Mouse (Mus musculus): Measurements from ENCODE around the gene Nlgn2.

The Nlgn2 gene

DNA sequence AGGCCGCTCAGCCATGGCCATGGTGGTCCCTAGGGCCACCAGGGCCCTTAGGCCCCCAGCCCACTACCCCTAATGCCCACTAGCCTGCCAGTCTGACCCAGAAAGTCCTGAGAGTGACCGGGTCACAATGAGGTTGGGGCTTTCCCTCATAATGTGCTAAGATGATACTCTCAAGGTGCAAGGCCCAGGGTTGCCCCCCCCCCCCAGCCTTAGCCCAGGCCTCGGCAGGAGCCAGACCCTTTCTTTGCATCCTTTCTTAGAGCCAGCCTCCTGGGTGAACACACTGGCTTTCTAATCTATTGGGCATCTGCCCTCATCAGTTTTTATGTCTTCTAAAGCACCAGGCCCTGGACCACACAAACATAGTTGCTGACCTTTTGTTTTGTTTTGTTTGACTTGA lies 15.5 kb downstream of the Nlgn2 start, which contains the start of gene Spem1:
Gene Spem1 (minus strand): TSS at position 101 of the 400 bp plus-strand sequence.
- DNase-seq (ENCODE audit: low spot score) = no peak

DNA sequence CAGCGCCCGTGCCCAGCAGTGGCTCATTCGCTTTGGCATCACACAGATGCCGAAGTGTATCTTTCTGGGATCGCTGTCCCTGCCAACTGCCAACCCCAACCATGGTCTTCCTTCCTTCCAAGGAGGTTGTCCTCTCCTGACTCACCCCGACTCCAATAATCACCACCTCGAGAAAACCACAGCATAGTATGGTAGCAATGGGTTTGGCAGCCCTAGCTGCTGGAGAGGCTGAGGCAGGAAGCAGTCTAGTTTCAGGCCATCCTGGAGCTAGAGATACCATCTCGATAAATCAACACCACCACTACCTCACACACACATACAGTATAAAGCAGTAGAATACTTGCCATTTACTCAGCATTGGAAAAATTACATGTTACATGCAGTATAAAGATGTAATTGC lies 18.7 kb downstream of the Nlgn2 start:
- DNase-seq (ENCODE audit: low spot score) = no peak

DNA sequence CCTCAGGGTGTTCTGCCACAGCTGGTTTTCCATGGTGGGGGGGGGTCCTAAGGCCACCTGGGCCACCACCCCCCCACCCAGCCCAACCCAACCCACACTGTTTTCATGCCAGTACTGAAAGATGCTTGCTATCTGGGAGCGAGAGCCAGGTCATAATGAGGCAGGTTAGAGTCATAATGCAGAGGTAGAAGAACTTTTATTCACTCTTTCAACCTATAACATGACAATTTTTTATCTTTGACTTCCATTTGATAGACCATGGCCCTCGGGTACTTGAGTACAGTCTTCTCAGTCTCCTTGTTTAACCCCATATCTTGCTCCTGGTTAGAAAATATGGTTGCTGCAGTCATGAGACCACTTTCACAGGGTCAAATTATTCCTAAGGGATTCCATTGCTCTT lies 19.2 kb downstream of the Nlgn2 start, which contains the start of gene Spem2:
Gene Spem2 (minus strand): TSS at position 101 of the 400 bp plus-strand sequence.
- no peak for DNase-seq (ENCODE audit: low spot score)

DNA sequence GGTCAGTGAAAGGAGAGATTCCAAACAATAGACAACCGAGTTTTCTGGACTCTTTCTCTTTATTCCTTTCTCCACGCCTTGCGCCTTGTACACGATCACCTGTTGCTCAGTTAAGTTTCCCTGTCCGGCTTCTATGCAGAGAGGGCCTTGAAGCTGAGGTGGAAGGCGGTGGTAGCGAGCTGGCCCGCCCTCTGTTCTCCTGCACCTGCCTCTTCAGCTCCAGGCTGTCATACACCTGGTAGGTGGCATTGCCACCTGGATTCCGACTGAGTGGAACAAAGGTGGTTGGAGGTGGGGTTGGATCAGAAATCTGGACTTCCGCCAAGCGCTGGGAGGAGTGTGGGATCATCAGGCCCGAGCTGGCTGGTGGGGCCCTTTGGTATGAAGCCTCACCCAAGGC lies 21.1 kb downstream of the Nlgn2 start:
- no peak for DNase-seq (ENCODE audit: low spot score)

DNA sequence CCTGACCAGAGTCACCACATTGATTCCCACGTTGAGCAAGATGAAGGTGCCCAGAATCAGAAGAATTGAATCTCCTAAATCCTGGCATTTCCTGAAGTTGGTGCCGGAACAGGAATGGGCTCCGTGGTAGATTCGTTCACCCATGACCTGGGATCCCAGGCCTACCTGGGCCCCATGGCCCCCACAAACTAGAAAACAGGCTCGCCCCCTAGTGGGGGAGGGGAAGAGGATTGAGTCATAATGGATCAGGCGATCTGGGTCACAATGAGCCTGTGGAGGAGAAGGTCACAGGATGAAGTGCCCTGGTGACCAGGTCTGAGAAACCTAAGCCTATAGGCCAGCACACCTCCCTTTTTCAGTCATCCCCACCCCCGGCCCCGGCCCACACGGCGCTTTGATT lies 22.4 kb downstream of the Nlgn2 start, which contains the start of gene Gm39566:
Gene Gm39566 (minus strand): TSS at position 144 of the 400 bp plus-strand sequence.
- no peak for DNase-seq (ENCODE audit: low spot score)

DNA sequence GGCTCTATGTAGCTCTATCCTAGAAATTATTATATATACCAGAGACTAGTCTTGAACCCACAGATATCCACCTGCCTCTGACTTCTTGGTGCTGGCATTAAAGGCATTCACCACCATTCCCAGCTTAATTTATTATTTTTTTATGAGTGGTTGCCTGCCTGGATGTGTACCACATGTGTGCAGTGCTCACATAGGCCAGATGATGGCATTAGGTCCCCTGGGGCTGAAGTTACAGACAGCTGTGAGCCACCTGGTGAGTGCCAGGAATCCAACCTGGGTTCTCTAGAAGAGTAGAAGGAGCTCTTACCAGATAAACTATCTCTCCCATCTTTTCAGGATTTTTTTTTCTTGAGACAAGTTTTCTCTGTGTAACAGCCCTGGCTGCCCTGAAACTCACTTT lies 27.3 kb downstream of the Nlgn2 start:
- no peak for DNase-seq (ENCODE audit: low spot score)

GRCm38 (mm10) chr11:69807641-69808040 lies 29.9 kb downstream of the Nlgn2 start:
- no peak for DNase-seq (ENCODE audit: low spot score)

GRCm38 (mm10) chr11:69806378-69806777 lies 31.2 kb downstream of the Nlgn2 start:
- DNase-seq (ENCODE audit: low spot score) = no peak

DNA sequence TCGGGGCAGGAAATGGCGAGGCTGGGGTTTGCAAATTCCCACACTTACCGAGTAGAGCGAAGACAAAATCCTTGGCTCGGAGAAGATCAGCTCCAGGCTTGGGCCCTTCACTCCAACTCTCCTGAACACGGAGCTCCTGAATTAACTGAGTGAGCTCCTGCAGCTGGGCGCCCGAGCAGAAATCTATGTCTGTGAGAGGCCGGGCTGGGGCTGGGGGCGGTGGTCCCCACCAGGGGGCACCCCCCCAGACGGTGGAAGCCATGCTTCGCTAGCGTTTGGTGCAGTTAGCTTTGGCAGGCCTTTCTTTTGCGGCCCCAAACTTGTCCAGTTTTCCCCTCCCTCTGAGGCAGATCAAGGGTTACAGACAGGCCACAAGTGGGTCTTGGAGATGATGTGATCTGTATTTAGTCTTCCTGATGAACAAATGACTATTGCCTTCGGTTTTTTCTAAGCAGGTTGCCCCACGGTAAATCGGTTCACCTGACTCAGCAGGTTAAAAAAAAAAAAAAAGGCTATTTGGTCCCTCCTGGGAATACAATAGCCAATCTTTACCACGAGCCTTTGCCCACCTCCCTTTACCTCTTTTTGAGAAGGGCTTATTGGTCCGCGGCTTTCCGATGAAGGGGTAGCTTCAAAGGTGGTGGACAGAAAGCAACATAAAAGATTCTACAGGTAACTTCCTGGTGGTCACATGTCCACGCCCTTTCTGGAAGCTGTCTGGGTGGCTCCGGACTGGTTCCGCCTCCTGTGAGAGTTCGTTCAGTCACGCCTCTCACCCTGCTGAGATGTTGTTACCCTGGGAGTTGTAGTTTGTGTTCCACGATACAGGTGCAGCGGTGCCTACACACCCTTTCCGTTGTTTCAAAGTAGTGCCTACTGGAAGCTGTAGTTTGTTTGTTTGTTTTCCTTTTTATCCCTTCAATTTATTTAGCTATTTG lies 32.3 kb downstream of the Nlgn2 start, which contains the start of gene Tmem102:
Gene Tmem102 (minus strand): TSS at position 653 of the 938 bp plus-strand sequence.
- no peak for DNase-seq (ENCODE audit: low spot score)

GRCm38 (mm10) chr11:69804652-69804940 lies 33.0 kb downstream of the Nlgn2 start:
- DNase-seq (ENCODE audit: low spot score) = no peak

DNA sequence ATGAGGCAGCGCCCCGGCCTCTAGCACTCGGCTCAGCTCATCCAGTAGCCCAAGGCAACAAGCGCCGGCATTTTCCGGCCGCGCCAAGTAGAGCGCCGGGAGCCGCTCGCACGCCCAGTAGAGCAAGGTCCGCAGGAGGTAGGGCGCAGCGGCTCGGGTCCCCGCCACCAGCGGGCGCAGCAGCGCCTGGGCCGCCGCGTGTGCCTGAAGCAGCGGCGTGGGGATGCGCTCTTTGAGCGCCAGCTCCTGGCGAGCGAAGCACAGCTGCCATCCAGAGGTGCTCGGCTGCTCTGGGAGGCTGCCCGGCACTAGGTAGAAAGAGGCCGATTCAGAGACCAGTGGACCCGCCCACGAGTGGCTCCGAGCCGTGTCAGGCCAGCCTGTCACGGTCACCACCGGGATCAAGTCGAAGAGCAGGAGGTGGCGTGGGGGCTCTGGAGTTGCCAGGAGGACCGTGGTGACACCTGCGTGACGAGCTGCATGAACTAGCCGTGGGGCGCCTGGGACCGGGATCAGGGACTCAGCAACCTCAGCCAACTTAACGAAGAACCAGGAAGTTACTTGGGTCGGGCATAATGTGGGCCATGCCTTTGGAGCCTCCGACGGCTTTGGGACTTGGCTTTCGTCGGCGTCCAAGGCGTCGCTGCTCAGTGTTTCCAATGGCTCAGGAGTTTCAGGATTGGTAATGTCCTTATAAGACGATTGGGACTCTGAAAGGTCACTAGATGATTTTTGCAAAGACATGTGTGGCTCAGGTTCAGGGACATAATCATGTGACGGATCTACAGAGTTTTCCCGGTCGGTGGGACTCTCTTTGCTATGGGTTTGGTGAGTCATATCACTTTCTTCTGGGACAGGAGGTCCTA lies 33.6 kb downstream of the Nlgn2 start:
- DNase-seq (ENCODE audit: low spot score) = peak; percentile 55

- DNase-seq (ENCODE audit: low spot score) = no peak
These were observed 34.3 kb downstream of the Nlgn2 start for GRCm38 (mm10) chr11:69803328-69803727.

- no peak for DNase-seq (ENCODE audit: low spot score)
These were observed 34.9 kb downstream of the Nlgn2 start for GRCm38 (mm10) chr11:69802648-69803105.

- DNase-seq (ENCODE audit: low spot score) = no peak
These were observed 36.1 kb downstream of the Nlgn2 start, which contains the start of gene Fgf11 for GRCm38 (mm10) chr11:69801379-69801977. Gene Fgf11 (minus strand): TSS chr11:69801857.

DNA sequence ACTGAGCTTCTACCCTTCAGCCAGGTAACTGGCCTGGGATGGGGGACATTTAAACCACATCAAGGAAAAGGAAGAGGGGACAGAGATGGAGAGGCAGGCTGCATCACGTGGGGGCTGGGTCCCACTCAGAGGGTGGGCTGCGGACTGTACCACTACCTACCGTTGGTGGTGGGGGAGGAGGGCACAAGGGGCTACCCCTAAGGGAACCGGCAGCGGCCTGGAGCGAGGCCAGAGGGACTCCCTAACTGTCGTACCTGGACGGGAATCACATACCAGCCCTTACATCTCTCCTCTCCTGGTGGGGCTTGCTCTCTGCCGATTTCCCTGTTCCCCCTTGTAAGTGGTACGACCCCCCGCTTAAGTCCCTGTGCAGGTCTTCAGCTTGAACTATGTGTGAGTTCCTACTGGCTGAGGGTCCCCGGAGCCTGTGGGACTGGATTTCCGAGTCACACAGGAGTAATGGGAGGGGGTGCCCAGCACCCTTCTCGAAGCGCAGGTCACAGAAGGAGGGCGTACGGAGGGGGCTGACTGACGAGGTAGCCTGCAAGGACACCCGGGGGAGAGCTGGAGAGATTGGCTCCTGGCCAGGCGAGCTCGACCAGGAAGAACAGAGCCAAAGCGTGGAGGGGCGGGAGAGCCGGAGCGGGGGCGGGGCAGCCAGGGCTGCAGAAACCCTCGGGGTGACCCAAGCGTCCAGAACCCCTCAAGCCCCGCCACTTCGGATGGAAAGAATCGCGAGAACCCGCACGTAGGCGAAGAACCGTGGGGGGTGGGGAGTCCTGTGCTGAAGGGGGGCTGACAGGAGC lies 37.0 kb downstream of the Nlgn2 start:
- no peak for DNase-seq (ENCODE audit: low spot score)

GRCm38 (mm10) chr11:69800138-69800391 lies 37.5 kb downstream of the Nlgn2 start:
- DNase-seq (ENCODE audit: low spot score) = no peak

- DNase-seq (ENCODE audit: low spot score) = no peak
These were observed 38.0 kb downstream of the Nlgn2 start for GRCm38 (mm10) chr11:69799394-69800137.

DNA sequence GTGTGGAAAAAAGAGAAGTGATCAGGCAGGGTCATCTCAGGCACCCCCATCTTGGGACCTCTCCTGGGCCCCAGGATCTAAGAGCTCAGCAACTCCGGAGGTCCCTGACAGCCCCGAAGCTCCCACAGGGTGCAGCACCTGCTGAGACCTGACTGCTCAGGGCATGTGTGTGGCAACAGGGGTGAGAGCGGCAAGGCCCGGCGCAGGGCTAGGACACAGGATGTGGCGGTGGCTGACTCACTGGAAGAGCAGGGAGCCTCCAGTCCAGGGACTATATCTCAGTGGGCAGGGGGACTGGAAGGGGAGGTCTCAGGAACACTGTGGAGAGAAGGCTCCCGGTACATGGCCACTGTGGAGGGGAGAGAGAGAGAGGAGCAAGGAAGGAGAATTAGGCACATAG lies 39.7 kb downstream of the Nlgn2 start:
- DNase-seq (ENCODE audit: low spot score) = no peak

- no peak for DNase-seq (ENCODE audit: low spot score)
These were observed 41.6 kb downstream of the Nlgn2 start for GRCm38 (mm10) chr11:69795983-69796435.

DNA sequence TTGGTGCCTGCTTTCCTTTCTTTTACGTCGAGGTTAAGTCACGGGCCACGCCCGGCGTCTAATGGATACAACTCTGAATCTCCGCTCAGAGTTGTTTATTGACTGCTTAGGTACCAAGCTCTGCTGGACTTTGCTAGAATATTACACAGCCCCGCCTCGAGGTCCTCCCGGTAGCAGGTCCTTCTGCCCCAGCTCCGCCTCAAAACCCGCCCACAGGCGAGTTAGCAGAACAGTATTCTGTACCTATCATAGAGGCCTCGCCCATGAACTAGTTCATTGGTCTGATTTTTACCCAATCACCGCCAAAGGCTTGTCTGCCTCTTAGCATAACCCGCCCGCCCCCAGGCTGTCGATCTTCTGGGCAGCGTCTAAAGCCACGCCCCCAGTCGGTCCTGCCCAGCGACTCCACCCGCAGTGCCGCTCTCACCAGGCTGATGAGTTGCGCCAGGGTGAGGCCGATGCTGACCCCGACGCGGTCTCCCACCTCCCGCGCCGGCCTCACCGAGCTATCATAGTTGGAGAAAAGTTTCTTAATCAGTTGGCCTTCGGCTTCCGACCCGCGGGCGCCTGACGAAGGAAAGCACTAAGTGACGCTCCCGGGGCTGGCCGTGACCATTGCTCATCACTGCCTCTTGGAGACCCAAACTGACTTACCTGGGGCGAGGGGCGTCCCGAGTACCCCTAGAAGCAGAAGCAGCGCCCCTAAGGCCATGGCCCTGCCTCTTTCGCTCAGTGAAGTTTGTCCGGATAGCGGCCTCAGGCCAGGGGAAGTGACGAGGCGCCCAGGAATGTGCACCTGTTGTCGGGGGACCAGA lies 42.2 kb downstream of the Nlgn2 start, which contains the start of gene Chrnb1:
Gene Chrnb1 (minus strand): TSS at position 776 of the 815 bp plus-strand sequence.
- peak; percentile 83 for DNase-seq (ENCODE audit: low spot score)

All from spleen, adult 12 weeks (tissue).